Mouse (Mus musculus) c-Kit-positive CD71-positive TER-119-negative erythroid progenitor cells, embryonic 14.5 days (primary cell): ENCODE data around the gene Myo6.

Source experiments
- DNase-seq: peaks from one replicate; pipeline ENCODE4 v3.0.0-alpha.2; 2013; ENCODE audit warnings: low read depth

The Myo6 gene

GRCm38 (mm10) chr9:80181692-80182091 lies 16.9 kb downstream of the Myo6 start:
- DNase-seq, result no peak

GRCm38 (mm10) chr9:80184138-80184537 lies 19.3 kb downstream of the Myo6 start:
- DNase-seq, result no peak

DNA sequence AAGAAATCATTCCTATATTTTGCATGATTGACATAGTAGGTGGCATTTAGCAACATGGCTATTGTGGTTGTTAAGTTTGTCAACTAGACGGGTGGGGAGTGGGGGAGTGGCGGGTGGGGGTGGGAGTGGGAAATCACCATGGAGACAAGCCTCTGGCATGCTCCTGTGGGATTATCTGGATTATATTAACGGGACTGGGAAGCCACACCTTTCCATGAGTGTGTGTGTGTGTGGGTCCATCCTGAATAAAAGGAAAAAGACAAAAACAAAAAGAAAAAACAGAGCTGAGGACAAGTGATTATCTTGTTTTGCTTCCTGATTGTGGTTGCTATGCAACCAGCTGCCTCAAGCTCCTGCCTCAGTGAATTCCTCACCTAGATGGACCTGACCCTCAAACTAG lies 20.9 kb downstream of the Myo6 start:
- DNase-seq, result no peak

DNA sequence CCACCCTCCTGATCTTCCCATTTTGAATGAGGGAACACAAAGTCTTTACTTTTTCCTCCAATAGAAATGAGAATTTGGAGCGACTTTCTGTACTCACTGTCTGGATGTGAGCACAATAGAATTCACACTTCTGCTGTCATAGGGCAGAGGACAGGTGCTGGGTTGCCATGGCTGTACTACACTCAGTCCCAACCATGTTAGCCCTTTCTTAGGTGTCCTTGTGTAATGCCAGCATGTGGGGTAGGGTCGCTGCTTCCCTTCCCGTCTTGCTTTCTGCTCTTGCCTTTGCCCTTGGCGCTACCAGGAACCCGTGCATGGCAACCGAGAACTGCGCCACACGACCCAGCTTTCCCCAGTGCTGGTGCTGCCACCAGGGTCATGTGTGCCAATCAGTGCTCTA lies 21.9 kb downstream of the Myo6 start:
- DNase-seq, result no peak

GRCm38 (mm10) chr9:80188324-80188893 lies 23.6 kb downstream of the Myo6 start:
- DNase-seq, result no peak

- DNase-seq, result no peak
These were observed 26.4 kb downstream of the Myo6 start for GRCm38 (mm10) chr9:80191240-80191639.

DNA sequence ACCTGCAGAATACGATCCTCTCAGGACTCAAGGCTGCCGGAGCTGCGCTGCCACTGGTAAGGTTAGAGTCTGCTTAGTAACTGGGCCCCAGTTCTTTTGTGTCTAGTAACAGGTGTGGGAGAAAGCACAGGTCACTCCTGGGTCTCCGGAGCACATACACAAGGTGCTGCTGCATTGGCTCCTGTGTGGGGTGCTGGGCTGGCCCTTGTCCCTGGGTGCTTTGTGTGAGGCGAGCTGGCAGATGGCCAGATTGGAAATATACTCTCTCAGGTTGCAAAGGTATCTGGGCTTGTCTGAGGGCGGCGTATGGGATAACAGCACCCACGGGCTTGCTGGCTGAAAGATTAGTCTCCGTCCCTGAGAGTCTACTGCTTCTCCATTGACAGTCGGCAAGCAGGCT lies 27.5 kb downstream of the Myo6 start:
- no peak for DNase-seq

DNA sequence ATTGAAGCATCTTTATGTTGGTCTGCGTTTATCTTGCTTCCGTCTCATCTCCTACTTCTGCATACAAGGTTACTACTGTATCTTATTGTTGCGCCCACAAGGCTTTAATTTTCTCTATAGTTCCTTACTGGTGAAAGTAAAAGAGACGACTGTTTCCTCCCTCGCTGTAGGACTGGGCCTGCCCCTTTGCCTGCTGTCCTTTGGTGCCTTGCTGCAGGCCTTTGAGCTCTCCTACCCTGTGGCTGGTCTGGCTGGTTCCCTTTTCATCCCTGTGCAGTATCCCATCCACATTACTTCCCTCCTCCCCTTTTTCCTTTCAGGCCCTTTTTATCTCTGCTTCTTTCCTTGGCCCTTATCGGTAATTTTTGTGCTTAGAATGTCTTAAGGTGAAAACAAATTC lies 29.6 kb downstream of the Myo6 start:
- no peak for DNase-seq

- no peak for DNase-seq
These were observed 31.3 kb downstream of the Myo6 start for GRCm38 (mm10) chr9:80196161-80196560.

GRCm38 (mm10) chr9:80197233-80197632 lies 32.4 kb downstream of the Myo6 start:
- DNase-seq, result no peak

DNA sequence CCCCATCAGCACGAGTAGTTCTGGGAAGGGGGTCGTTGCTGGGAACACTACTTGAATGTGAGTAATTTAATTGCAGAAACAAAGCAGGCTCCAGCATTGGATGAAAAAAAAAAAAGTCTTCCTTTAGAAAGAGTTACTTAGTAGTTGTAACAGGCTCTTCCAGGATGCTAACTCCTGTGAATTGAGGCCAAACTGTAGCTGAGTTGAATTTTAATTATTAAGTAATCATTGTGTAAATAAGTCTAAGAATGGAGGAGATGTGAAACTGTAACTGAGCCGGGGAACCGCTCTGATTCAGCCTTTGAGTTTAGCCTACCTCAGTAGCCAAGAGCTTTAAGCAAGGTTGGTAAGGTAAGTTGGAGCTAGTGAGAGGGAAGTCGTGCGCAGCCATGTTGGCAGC lies 36.0 kb downstream of the Myo6 start:
- no peak for DNase-seq

DNA sequence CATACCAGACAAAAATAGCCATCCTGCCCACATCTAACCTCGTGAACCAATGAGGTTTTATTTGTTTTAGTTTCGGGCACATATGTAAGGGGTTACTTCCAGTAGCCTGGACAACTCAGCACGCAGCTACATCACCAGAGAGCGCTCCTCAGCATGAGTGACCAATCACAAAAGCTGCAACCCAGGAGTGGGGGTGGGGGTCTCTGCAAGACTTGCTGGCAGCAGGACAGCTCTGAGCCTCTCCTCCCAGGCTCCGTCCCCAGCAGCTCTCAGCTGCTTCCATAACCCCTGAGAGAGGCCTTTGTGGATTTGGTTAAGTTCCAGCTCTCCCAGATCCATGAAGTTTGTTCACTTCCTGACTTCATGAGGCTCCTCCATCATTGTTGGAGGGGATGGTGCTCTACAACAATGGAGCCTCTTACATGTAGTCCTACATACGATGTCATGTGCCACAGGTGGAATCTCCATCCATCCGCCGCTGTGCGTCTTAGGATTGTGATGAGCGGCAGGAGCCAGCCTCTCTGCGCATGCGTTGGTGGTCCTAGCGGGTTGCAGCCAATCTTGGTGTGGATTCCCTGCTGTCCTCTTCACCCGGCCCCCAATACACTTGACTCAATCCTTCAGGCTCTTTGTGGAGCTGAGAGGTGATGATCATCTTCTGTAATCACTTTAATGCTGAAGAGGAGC lies 37.7 kb downstream of the Myo6 start:
- DNase-seq, result no peak

DNA sequence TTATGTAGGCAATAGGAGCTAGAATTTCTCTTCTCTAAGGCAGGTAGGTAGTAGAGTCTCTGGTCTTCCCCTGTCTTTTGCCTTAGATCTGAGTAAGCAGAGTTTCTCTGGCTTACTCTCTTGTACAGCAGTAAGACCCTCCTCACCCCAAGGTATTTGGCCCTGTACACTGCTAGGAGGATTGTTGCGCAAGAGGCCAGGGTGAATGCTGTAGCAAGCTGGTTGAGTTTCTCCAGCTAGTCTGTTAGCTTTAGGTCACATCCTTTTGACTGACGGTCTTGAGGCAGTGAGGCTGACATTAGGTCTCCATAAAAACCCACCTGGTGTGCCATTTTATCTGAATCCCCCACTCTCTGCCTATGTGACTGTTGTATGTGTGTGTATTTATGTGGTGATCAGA lies 43.9 kb downstream of the Myo6 start:
- DNase-seq, result no peak

DNA sequence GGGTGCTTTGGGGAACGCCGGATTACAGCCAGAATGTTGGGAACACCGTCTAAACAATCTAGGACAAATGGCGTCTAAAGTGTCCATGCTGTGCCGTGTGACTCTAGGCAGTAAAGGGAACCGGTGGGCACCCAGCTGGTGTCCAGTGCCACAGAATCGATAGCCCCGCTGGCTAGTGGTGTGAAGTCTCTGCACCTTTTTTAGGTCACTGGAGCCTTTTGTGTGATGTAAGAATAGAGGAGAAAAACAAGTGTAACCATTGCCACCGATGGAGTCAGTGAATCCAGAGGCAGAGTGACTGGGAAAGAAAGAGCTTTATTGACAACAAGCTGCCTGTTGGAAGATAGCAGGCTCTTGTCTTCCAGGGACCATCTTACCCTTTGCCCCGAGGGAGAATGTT lies 44.6 kb downstream of the Myo6 start:
- DNase-seq, result no peak

GRCm38 (mm10) chr9:80210096-80210495 lies 45.3 kb downstream of the Myo6 start:
- no peak for DNase-seq

DNA sequence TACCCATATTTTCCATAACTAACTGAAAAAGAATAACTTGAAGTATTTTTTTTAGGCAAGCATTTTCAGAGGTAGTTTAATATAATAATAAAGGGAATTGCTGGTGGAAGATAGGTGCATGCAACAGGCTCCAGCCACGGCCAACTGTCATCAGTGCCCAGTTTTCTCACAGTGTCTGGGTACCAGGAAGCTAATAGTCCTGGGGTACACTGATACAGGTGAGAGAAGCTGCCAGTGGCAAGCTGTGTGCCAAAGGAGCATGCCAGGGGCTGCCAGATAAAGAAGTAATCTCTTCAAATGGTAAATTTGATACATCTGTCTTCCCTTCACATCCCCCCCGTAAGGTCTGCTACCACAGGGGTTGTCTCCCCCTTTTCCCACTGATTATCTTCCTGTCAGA lies 48.6 kb downstream of the Myo6 start:
- no peak for DNase-seq

DNA sequence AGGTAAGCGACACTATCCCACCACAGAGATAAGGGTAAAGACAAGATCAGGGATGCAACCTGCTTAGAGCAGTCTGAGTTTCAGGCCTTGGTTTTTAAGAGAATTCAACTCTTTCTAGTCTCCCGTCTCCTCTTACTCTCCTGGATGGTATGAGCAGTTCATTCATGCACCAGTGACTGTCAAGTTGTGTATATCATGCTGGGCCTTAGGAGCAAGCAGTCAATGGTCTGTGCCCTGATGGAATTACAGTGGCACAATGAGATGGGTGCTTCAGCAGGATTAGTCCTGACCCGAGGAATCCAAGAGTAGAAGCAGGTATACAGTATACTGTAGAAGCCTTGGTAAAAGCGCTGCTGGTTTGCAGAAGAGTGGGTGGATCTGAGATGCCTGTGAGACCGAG lies 50.7 kb downstream of the Myo6 start:
- DNase-seq, result no peak

DNA sequence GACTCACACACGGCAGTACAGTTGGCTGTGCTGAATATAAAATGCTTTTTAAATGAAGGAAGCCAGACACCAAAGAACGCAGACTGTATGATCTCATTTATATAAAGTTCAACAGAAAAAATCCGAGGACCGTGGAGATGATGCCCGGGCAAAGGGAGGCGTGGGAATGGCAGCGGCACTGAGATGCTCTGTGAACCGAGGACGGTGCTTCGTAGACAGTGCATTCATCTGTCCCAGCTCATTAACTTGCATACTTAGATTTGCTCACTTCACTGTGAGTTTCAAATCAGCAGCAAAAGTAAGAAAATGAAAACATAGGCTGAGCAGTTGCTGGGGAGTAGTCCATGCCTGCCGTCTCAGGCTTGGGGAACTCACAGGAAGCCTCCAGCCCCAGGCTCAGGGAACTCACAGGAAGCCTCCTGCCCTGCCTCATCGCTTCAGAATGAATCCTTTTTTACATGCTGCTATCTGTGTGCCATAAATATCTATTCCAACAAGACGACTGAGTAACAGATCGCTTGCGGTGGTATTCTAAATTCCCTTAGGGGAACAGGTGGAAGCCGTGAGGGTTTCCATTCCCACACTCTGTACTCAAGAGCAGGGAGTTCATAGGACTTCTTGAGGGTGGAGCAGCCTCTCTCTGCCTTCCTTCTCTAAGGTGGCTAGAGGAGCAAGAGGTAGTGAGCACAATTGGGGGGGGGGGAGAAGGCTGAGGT lies 52.1 kb downstream of the Myo6 start:
- no peak for DNase-seq

GRCm38 (mm10) chr9:80218718-80219117 lies 53.9 kb downstream of the Myo6 start:
- no peak for DNase-seq

GRCm38 (mm10) chr9:80223989-80224635 lies 59.3 kb downstream of the Myo6 start:
- no peak for DNase-seq

DNA sequence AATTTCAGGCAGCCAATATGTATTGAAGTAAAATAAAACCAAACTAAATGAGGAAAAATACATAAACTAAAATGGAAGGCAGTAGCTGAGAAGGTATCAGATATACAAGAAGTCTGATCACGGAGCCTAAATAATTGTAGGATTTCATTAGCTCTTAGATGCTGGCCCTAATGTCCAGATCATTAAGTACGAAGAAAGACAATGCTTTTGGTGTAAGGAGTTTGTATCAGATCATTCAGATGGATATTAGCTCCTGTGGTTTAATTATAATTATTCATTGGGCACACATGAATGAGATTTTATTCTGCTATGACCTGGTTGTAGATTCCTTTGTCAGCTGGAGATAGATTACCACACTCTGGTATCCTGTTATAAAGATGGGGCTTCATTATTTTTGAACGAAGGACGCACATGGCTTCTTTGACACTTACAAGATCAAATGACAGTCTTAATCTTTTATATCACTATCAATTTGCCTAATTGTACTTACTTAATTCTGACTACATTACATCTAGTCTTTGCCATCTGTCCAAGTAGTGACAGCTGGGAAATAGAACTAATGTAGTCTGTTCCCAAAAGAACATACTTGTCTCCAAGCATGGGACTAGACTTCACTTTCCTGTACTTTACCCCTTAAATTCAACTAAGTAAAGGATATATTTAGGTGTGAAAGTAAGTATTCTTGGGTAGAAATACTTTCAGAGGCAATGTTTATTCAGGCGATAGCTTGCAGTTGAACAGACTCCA lies 61.9 kb downstream of the Myo6 start:
- DNase-seq, result no peak

DNA sequence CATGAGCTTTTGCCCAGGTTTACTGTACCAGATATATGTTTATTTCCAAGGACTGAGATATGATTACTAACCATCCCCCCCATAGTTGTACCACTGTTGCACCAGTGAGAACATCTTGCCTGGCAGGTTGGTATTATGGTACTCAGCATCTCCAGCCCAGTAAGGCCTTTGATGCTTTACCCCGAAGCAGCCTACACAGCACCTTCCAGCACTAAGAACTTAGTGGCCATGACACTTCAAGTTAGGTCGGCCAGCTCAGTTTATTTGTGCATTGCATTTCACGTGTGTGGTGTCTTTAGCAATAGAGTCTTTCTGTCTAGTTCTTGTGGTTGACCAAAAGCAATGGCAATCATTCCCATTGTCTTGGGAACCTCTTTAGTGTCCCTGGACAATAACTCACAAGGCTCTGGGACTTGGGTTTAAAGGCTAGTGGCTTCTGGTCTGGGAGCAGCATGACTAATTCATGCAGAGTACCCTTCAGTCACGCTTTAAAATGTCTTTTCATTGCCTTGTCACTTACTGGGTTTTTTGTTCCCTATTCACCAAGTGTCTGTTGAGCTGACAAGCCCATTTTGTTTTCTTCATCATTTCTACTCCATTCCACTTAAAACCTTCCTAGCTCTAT lies 69.1 kb downstream of the Myo6 start:
- DNase-seq, result no peak
